Mouse (Mus musculus) kidney, embryonic 14.5 days (tissue): Measurements from ENCODE around the gene Psmb2. TPM values are rescaled to one million over a fixed set of nuclear protein-coding genes. Genes with fewer than 3 reads are reported as not detected.

Source experiments
- ATAC-seq: fragments of 200-750 bp; cut with Nextera tagmentation; 2 replicates; pipeline ENCODE4 v1.8.0; 2017; ENCODE audit warnings: moderate number of reproducible peaks, mild to moderate bottlenecking, moderate TSS enrichment, moderate library complexity; ENCODE audit not compliant: low FRiP score, low TSS enrichment
- H3K27ac ChIP-seq: fragments of 300-500 bp; sonication (generic); 2 replicates; pipeline ENCODE4 v1.5.1; 2014; ENCODE audit warnings: low read depth, mild to moderate bottlenecking, low read length, moderate library complexity, mixed read lengths
- H3K27me3 ChIP-seq: fragments of 300-500 bp; sonication (generic); 2 replicates; pipeline ENCODE4 v1.6.1; 2014; ENCODE audit warnings: mild to moderate bottlenecking, low read length; ENCODE audit not compliant: control insufficient read depth, insufficient read depth
- H3K36me3 ChIP-seq: fragments of 300-500 bp; sonication (generic); 2 replicates; pipeline ENCODE4 v1.6.1; 2014; ENCODE audit warnings: low read length, mixed read lengths; ENCODE audit not compliant: control insufficient read depth, insufficient read depth
- H3K4me1 ChIP-seq: fragments of 300-500 bp; sonication (generic); 2 replicates; pipeline ENCODE4 v1.6.1; 2014; ENCODE audit warnings: low read length, mixed read lengths; ENCODE audit not compliant: control insufficient read depth, insufficient read depth
- H3K4me2 ChIP-seq: fragments of 300-500 bp; sonication (generic); replicated peaks from 2 replicates; pipeline ENCODE4 v1.6.1; 2014; ENCODE audit warnings: low read depth, mild to moderate bottlenecking, low read length
- H3K4me3 ChIP-seq: fragments of 300-500 bp; sonication (generic); 2 replicates; pipeline ENCODE4 v1.5.1; 2014; ENCODE audit warnings: mild to moderate bottlenecking, low read length
- H3K9ac ChIP-seq: fragments of 300-500 bp; sonication (generic); 2 replicates; pipeline ENCODE4 v1.6.1; 2014; ENCODE audit warnings: low read depth, mild to moderate bottlenecking, low read length, moderate library complexity
- H3K9me3 ChIP-seq: fragments of 300-500 bp; sonication (generic); 2 replicates; pipeline ENCODE4 v1.6.1; 2016; ENCODE audit warnings: low read length; ENCODE audit not compliant: control insufficient read depth
- WGBS: fragments of 180-500 bp; shearing (Covaris S2); extraction: QIAGEN DNeasy Blood & Tissue Kit; methylation state at CpG from one replicate; pipeline ENCODE4 v1.1.7; 2014; 5-methylcytosine and 5-hydroxymethylcytosine counted together
- polyA plus RNA-seq: library from polyadenylated mRNA; unstranded; fragments of >200 nt; fragmentation: Nextera tagmentation; extraction: Ambion mirVana; gene quantifications from 2 replicates; pipeline ENCODE4 v1.2.1, GENCODE M21; 2014

Psmb2 gene
- polyA plus RNA-seq, 1 experiment from 2014 or later: 510 TPM

DNA sequence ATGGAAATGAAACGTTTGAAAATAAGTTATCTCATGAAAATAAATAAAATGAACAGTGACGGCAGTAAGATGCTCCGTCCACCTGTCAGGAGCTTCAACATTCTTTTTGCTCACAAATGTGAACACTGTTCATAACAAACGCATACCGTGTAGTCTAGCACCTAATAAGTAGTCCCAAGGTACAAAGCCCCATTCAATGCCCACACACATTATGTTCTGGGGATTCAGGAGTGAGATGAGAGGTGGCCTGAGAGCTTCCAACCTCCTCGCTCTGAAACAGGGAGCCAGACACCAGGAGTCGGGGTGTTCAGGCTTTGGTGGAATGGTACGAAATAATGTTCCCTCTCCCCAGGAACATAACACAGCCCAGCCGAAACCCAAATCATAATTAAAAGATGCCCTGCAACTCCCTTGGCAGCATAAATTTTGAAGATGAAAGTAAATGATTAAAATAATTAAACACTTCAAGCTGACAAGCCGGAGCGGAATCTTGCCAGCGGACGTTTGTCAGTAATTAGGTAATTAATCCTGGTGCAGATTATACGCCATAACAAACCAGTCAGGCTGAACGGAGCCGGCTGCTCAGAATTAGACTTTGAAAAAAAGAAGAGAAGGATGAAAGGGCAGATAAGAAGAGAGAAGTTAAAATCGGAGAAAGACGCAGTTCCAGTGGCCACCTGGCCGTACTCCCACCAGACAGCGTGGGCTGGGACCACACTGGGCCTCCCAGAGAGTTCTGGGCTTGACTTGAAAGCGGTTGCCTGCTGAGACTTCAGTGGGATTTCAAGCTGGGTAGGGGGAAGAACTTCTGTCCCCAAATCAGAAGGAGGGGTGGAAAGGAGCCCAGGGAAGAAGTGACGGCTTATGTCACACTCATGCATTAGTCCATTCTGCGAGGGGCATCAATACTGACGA, 29.2 kb upstream of the Psmb2 start:
- 35% methylated on average over 24 of the region's 24 CpGs for WGBS
- ATAC-seq: no peak
- H3K4me3 ChIP-seq: no peak overlapping the region
- no peak overlapping the region for H3K9ac ChIP-seq
- peaks cover 9% of the 10 kb centered on the region; the same call in 1 of the 2 replicates for H3K27me3 ChIP-seq
- no peaks in the 10 kb centered on the region; the same call in 1 of the 2 replicates for H3K4me1 ChIP-seq
- H3K9me3 ChIP-seq: no peaks in the 10 kb centered on the region
- no peaks in the 10 kb centered on the region for H3K36me3 ChIP-seq
- H3K27ac ChIP-seq: no peak overlapping the region
- H3K4me2 ChIP-seq: no peak overlapping the region

DNA sequence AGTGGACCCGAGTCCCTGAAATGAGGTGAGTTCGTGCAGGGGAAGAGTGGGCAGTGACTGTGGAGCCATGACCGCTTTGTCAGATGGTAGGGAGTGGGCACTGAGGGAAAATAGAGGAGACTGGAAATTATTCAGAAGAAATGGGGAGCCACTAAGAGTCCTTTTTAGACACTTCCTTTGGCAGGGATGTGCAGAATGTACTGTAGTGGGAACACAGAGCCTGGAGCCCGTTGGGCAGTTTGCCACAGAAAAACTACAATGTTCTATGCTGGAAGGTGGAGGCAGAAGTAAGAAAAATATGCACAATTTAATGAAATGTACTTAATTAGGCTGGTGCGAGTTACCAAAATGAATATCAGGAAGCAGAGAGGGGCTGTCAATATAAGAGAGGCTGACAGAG, 24.3 kb upstream of the Psmb2 start:
- Histone ChIP-seq H3K27me3 (peaks cover 7% of the 10 kb centered on the region; the same call in 1 of the 2 replicates), H3K4me1 (no peaks in the 10 kb centered on the region; the same call in 1 of the 2 replicates), H3K9me3 (no peaks in the 10 kb centered on the region), H3K4me3 (no peak overlapping the region), H3K36me3 (no peaks in the 10 kb centered on the region), H3K9ac (no peak overlapping the region), H3K27ac (no peak overlapping the region), H3K4me2 (no peak overlapping the region)
- ATAC-seq: no peak
- 80% methylated on average over 5 of the region's 5 CpGs for WGBS

DNA sequence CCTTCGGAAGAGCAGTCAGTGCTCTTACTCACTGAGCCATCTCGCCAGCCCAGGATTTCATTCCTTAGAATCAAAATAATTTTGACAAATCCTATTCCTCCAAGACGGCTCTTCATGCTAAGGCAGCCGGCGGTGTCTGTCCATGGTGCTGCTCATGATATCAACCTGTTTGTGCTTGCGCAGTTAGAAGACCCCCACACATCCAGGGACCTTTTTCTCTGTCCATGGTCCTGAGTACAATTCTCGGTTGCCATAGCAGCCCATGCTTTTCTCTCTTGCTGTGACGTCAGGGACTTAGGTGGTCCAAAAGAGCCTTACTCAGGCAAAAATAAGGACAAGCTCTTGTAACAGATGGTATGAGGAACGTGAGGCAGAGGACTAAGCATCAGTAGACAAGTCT, 22.1 kb upstream of the Psmb2 start:
- no peak overlapping the region for H3K9ac ChIP-seq
- no peaks in the 10 kb centered on the region for H3K4me1 ChIP-seq
- H3K27me3 ChIP-seq: no peaks in the 10 kb centered on the region
- WGBS: 9% methylated on average over 9 of the region's 9 CpGs
- no peak overlapping the region for H3K27ac ChIP-seq
- no peak overlapping the region for H3K4me3 ChIP-seq
- H3K4me2 ChIP-seq: no peak overlapping the region
- peak; percentile 84 for ATAC-seq
- no peaks in the 10 kb centered on the region for H3K9me3 ChIP-seq
- no peaks in the 10 kb centered on the region for H3K36me3 ChIP-seq

DNA sequence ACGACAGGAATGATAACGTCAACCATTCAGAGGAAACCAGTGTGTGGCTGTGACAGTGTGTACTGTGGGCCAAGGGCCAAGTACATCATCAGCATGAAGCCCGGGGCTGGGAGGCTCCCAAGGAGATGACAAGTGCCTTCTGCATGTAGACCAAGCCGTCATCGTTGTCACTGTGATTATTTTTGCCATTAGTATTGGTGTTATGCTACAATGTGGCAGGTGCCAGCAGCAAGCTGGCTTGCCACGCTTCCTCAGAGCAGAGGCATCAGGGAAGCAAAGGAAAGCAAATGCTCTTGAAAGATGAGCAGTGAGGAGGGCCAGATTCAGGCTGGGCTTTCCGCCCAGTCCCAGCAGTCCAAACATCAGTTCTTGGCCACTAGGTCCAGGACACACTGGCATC, 16.2 kb upstream of the Psmb2 start:
- Histone ChIP-seq H3K4me2 (no peak overlapping the region), H3K4me1 (no peaks in the 10 kb centered on the region), H3K9ac (no peak overlapping the region), H3K27ac (no peak overlapping the region), H3K4me3 (no peak overlapping the region), H3K36me3 (no peaks in the 10 kb centered on the region), H3K9me3 (no peaks in the 10 kb centered on the region), H3K27me3 (no peaks in the 10 kb centered on the region)
- WGBS: 80% methylated on average over 7 of the region's 7 CpGs
- no peak for ATAC-seq

DNA sequence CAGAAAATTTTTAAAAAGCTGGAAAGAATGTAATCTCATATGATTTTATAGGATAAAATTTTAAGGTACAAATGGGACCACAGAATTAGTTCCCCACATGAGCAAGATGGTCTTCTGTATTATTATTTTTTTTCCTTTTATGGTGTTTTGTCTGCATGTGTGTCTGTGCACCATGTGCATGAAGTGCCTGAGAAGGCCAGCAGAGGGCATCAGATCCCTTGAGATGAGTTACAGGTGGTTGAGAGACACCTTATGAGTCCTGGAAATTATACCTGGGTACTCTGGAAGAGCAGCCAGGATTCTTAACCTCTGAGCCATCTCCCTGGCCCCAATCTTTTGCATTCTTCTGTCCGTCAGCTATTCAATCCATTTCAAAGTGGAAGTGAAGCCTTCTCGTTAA, 10.4 kb upstream of the Psmb2 start:
- Histone ChIP-seq H3K4me3 (no peak overlapping the region), H3K9ac (no peak overlapping the region), H3K4me1 (no peaks in the 10 kb centered on the region), H3K9me3 (no peaks in the 10 kb centered on the region), H3K36me3 (no peaks in the 10 kb centered on the region), H3K27ac (no peak overlapping the region), H3K27me3 (no peaks in the 10 kb centered on the region), H3K4me2 (no peak overlapping the region)
- no peak for ATAC-seq
- 91% methylated on average over 2 of the region's 2 CpGs for WGBS

DNA sequence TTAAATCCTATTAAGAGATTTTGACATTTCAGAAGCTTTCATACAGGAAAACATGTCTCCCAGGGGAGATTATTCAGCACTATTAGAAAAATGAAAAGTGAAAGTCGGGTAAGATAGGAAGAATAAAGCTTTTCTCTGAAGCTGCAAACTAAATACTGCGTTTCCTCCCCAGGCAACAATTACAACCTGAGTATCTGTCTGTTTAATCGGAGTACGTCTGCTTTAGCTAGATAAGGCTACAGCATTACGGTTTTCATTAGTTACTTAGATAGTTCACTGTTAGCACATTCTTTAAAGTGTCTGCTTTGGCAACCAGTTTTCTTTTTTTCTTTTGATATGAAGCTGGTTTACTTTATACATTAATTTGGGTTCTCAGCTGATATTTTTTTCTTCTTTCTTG, 4.9 kb downstream of the Psmb2 start:
- H3K4me2 ChIP-seq: no peak overlapping the region
- H3K9ac ChIP-seq: no peak overlapping the region
- no peaks in the 10 kb centered on the region for H3K27me3 ChIP-seq
- H3K9me3 ChIP-seq: no peaks in the 10 kb centered on the region
- WGBS: 86% methylated on average over 5 of the region's 5 CpGs
- no peak overlapping the region for H3K4me3 ChIP-seq
- H3K27ac ChIP-seq: no peak overlapping the region
- no peak for ATAC-seq
- H3K4me1 ChIP-seq: 0 out of 2 replicates have a peak, but pooled peaks cover 3% of the 10 kb centered on the region
- H3K36me3 ChIP-seq: peaks cover 34% of the 10 kb centered on the region

DNA sequence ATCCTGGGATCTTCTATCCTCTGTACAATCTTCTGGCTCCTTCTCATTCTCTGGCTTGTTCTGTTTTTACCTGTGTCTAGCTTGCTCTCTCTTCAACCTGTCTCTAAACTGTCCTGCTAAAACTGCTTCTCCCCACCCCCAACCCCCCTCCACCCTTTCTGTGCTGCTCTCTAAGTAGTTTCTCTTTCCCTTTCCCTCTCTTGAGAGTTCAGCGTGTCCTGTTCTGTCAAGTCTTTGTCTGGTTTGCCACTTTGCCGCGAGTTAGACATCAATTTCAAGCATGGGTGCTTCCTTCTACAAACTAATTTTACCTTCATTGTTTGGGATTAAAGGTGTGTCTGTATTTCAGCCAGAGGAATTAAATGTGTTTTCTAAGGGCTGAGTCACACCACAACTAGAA, 5.7 kb downstream of the Psmb2 start:
- no peak overlapping the region for H3K4me3 ChIP-seq
- peaks cover 42% of the 10 kb centered on the region for H3K36me3 ChIP-seq
- no peak overlapping the region for H3K4me2 ChIP-seq
- H3K9ac ChIP-seq: no peak overlapping the region; the same call in 1 of the 2 replicates
- H3K9me3 ChIP-seq: no peaks in the 10 kb centered on the region
- WGBS: 77% methylated on average over 3 of the region's 3 CpGs
- H3K27ac ChIP-seq: no peak overlapping the region
- H3K4me1 ChIP-seq: 0 out of 2 replicates have a peak, but pooled peaks cover 3% of the 10 kb centered on the region
- no peak for ATAC-seq
- H3K27me3 ChIP-seq: no peaks in the 10 kb centered on the region

DNA sequence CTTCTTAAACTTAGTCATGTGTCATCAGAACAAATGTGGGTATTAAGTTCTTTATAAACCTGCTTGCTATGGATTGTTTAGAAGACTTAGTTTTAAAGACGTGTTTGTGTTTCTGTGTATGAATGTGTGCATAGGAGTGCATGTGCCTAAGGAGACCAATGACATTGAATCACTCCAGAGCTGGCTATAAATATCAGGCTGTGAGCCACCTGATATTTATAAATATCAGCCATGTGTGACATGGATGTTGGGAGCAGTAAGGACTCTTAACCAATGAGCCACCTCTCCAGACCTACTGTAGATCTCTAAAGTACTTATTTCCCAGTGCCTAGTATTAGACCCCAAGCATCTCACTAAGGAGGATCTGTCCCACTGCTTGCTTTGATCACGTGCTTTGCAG, 12.0 kb downstream of the Psmb2 start:
- no peaks in the 10 kb centered on the region for H3K27me3 ChIP-seq
- H3K4me3 ChIP-seq: no peak overlapping the region
- H3K9ac ChIP-seq: no peak overlapping the region
- WGBS: 89% methylated on average over 2 of the region's 2 CpGs
- no peak overlapping the region for H3K4me2 ChIP-seq
- no peaks in the 10 kb centered on the region for H3K9me3 ChIP-seq
- ATAC-seq: no peak
- peaks cover 75% of the 10 kb centered on the region for H3K36me3 ChIP-seq
- no peaks in the 10 kb centered on the region for H3K4me1 ChIP-seq
- no peak overlapping the region for H3K27ac ChIP-seq

DNA sequence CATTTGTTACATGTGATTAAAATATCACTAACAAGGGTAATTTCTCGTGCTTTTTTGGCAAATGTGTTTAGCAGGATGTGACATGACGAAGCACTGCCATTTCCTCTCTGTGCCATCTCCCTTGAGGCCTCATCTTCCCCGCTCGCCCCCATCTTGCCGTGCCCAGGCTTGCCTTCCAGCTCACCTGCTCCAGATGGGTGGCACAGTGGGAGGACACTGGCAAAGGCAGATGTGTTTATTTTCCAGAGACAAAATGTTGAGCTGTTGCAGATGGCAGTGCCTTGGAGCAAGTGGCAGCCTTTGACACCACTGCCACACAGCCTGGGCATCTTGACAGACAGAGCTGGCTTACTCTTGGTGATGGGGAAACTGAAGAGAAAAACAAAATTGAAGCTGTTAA, 15.6 kb downstream of the Psmb2 start:
- Histone ChIP-seq H3K36me3 (peaks cover 57% of the 10 kb centered on the region), H3K9me3 (no peaks in the 10 kb centered on the region), H3K4me3 (no peak overlapping the region), H3K27ac (no peak overlapping the region), H3K27me3 (no peaks in the 10 kb centered on the region), H3K4me2 (no peak overlapping the region), H3K9ac (no peak overlapping the region), H3K4me1 (no peaks in the 10 kb centered on the region)
- 90% methylated on average over 5 of the region's 5 CpGs for WGBS
- ATAC-seq: no peak
